Mouse (Mus musculus): Measurements from ENCODE around the gene Emc3. TPM values are rescaled to one million over a fixed set of nuclear protein-coding genes. Genes with fewer than 3 reads are reported as not detected.

The Emc3 gene
- polyA plus RNA-seq, 1 experiment from 2014 or later, result 84.8 TPM

Small RNA genes lying within 50 kb of the gene (microRNA-seq; reads per million reads assigned to microRNA genes)
- not detected for gene Gm23365

Other genes starting within 250 kb of the Emc3 start
- 0.20 TPM in 1 of 2 replicates, not detected in the other for gene Cpne9, start 249.3 kb downstream of the Emc3 start, polyA plus RNA-seq (2014; fragmentation: Nextera tagmentation; extraction: Ambion mirVana)
- 20.1 and 21.1 TPM in 2 replicates for gene Brpf1, start 224.5 kb downstream of the Emc3 start, polyA plus RNA-seq (2014; fragmentation: Nextera tagmentation; extraction: Ambion mirVana)
- gene Ogg1, start 204.7 kb downstream of the Emc3 start, polyA plus RNA-seq (2014; fragmentation: Nextera tagmentation; extraction: Ambion mirVana), result 14.7 and 18.0 TPM in 2 replicates
- 102 and 107 TPM in 2 replicates for gene Camk1, start 187.7 kb downstream of the Emc3 start, polyA plus RNA-seq (2014; fragmentation: Nextera tagmentation; extraction: Ambion mirVana)
- 52.6 and 54.8 TPM in 2 replicates for gene Tada3, start 153.8 kb downstream of the Emc3 start, polyA plus RNA-seq (2014; fragmentation: Nextera tagmentation; extraction: Ambion mirVana)
- gene Arpc4, start 153.5 kb downstream of the Emc3 start, polyA plus RNA-seq (2014; fragmentation: Nextera tagmentation; extraction: Ambion mirVana), result 222 and 230 TPM in 2 replicates
- 2.6 and 2.7 TPM in 2 replicates for gene Ttll3, start 142.4 kb downstream of the Emc3 start, polyA plus RNA-seq (2014; fragmentation: Nextera tagmentation; extraction: Ambion mirVana)
- gene Rpusd3, start 112.3 kb downstream of the Emc3 start, polyA plus RNA-seq (2014; fragmentation: Nextera tagmentation; extraction: Ambion mirVana), result 20.2 and 20.3 TPM in 2 replicates
- 0.46 TPM in 1 of 2 replicates, not detected in the other for gene Cidec, start 95.9 kb downstream of the Emc3 start, polyA plus RNA-seq (2014; fragmentation: Nextera tagmentation; extraction: Ambion mirVana)
- gene Jagn1, start 89.1 kb downstream of the Emc3 start, polyA plus RNA-seq (2014; fragmentation: Nextera tagmentation; extraction: Ambion mirVana), result 78.6 and 81.1 TPM in 2 replicates
- gene Il17re, start 73.2 kb downstream of the Emc3 start, polyA plus RNA-seq (2014; fragmentation: Nextera tagmentation; extraction: Ambion mirVana), result 19.0 and 19.8 TPM in 2 replicates
- gene Il17rc, start 60.2 kb downstream of the Emc3 start, polyA plus RNA-seq (2014; fragmentation: Nextera tagmentation; extraction: Ambion mirVana), result 10.6 and 12.9 TPM in 2 replicates
- 16.0 and 20.5 TPM in 2 replicates for gene Creld1, start 48.4 kb downstream of the Emc3 start, polyA plus RNA-seq (2014; fragmentation: Nextera tagmentation; extraction: Ambion mirVana)
- 0.48 and 0.61 TPM in 2 replicates for gene Prrt3, start 29.7 kb downstream of the Emc3 start, polyA plus RNA-seq (2014; fragmentation: Nextera tagmentation; extraction: Ambion mirVana)
- 12.3 and 13.8 TPM in 2 replicates for gene Fancd2, start within 50 bp of the Emc3 start, polyA plus RNA-seq (2014; fragmentation: Nextera tagmentation; extraction: Ambion mirVana)
- 0.28 and 0.82 TPM in 2 replicates for gene Fancd2os, start 69.1 kb upstream of the Emc3 start, polyA plus RNA-seq (2014; fragmentation: Nextera tagmentation; extraction: Ambion mirVana)
- 244 and 245 TPM in 2 replicates for gene Brk1, start 73.1 kb upstream of the Emc3 start, polyA plus RNA-seq (2014; fragmentation: Nextera tagmentation; extraction: Ambion mirVana)
- 43.5 and 50.5 TPM in 2 replicates for gene Vhl, start 92.3 kb upstream of the Emc3 start, polyA plus RNA-seq (2014; fragmentation: Nextera tagmentation; extraction: Ambion mirVana)
- gene Irak2, start 106.8 kb upstream of the Emc3 start, polyA plus RNA-seq (2014; fragmentation: Nextera tagmentation; extraction: Ambion mirVana), result 6.3 and 7.4 TPM in 2 replicates
- gene Tatdn2, start 165.4 kb upstream of the Emc3 start, polyA plus RNA-seq (2014; fragmentation: Nextera tagmentation; extraction: Ambion mirVana), result 1.1 and 1.4 TPM in 2 replicates
- 8.1 and 10.2 TPM in 2 replicates for gene Ghrl, start 188.2 kb upstream of the Emc3 start, polyA plus RNA-seq (2014; fragmentation: Nextera tagmentation; extraction: Ambion mirVana)
- gene Sec13, start 209.1 kb upstream of the Emc3 start, polyA plus RNA-seq (2014; fragmentation: Nextera tagmentation; extraction: Ambion mirVana), result 260 and 268 TPM in 2 replicates